Mouse (Mus musculus): ENCODE results near the gene Tekt3. TPM values are rescaled to one million over a fixed set of nuclear protein-coding genes. Genes with fewer than 3 reads are reported as not detected.

Tekt3 gene
- polyA plus RNA-seq, 1 experiment, result not detected

GRCm38 (mm10) chr11:63045771-63046170 lies 15.7 kb upstream of the Tekt3 start:
- peaks cover 18% of the 10 kb centered on the region; the same call in 1 of the 2 replicates for H3K4me1 ChIP-seq (ENCODE audit: control insufficient read depth, insufficient read depth, insufficient read length, low read length)
- WGBS, result 76% methylated on average over 3 of the region's 3 CpGs
- H3K27ac ChIP-seq (ENCODE audit: insufficient read depth, low read depth, low read length), result no peak overlapping the region
- H3K4me3 ChIP-seq (ENCODE audit: low read depth, low read length), result no peak overlapping the region
- no peak for TF ChIP-seq CTCF (IDR thresholded peaks at IDR 0.05; ENCODE audit: extremely low read depth, insufficient read length, insufficient replicate concordance, low read depth, low read length)
- no peak for TF ChIP-seq POLR2A (IDR thresholded peaks at IDR 0.05; ENCODE audit: low read depth, low read length)
- H3K27me3 ChIP-seq (ENCODE audit: control insufficient read depth, insufficient read depth, low read length), result no peaks in the 10 kb centered on the region
- H3K36me3 ChIP-seq (ENCODE audit: control insufficient read depth, insufficient read depth, low read length), result no peaks in the 10 kb centered on the region

- H3K27ac ChIP-seq (ENCODE audit: insufficient read depth, low read depth, low read length), result no peak overlapping the region
- H3K27me3 ChIP-seq (ENCODE audit: control insufficient read depth, insufficient read depth, low read length), result no peaks in the 10 kb centered on the region
- 84% methylated on average over 8 of the region's 8 CpGs for WGBS
- H3K4me3 ChIP-seq (ENCODE audit: low read depth, low read length), result no peak overlapping the region
- peaks cover 20% of the 10 kb centered on the region; the same call in 1 of the 2 replicates for H3K4me1 ChIP-seq (ENCODE audit: control insufficient read depth, insufficient read depth, insufficient read length, low read length)
- TF ChIP-seq POLR2A (IDR thresholded peaks at IDR 0.05; ENCODE audit: low read depth, low read length) (no peak), CTCF (IDR thresholded peaks at IDR 0.05; ENCODE audit: extremely low read depth, insufficient read length, insufficient replicate concordance, low read depth, low read length) (no peak)
- H3K36me3 ChIP-seq (ENCODE audit: control insufficient read depth, insufficient read depth, low read length), result no peaks in the 10 kb centered on the region
These were observed 15.1 kb upstream of the Tekt3 start for GRCm38 (mm10) chr11:63046380-63046779.

- H3K4me1 ChIP-seq (ENCODE audit: control insufficient read depth, insufficient read depth, insufficient read length, low read length), result peaks cover 29% of the 10 kb centered on the region; the same call in 1 of the 2 replicates
- WGBS, result 36% methylated on average over 6 of the region's 6 CpGs
- H3K27ac ChIP-seq (ENCODE audit: insufficient read depth, low read depth, low read length), result peak overlapping the region; percentile 78
- no peaks in the 10 kb centered on the region for H3K36me3 ChIP-seq (ENCODE audit: control insufficient read depth, insufficient read depth, low read length)
- H3K4me3 ChIP-seq (ENCODE audit: low read depth, low read length), result no peak overlapping the region
- no peaks in the 10 kb centered on the region for H3K27me3 ChIP-seq (ENCODE audit: control insufficient read depth, insufficient read depth, low read length)
- TF ChIP-seq CTCF (IDR thresholded peaks at IDR 0.05; ENCODE audit: extremely low read depth, insufficient read length, insufficient replicate concordance, low read depth, low read length) (no peak), POLR2A (IDR thresholded peaks at IDR 0.05; ENCODE audit: low read depth, low read length) (no peak)
These were observed 11.0 kb upstream of the Tekt3 start for GRCm38 (mm10) chr11:63050362-63050932.

- Histone ChIP-seq H3K27me3 (ENCODE audit: control insufficient read depth, insufficient read depth, low read length) (no peaks in the 10 kb centered on the region), H3K27ac (ENCODE audit: insufficient read depth, low read depth, low read length) (peak overlapping the region; percentile 81), H3K4me3 (ENCODE audit: low read depth, low read length) (no peak overlapping the region), H3K4me1 (ENCODE audit: control insufficient read depth, insufficient read depth, insufficient read length, low read length) (peaks cover 31% of the 10 kb centered on the region; the same call in 1 of the 2 replicates), H3K36me3 (ENCODE audit: control insufficient read depth, insufficient read depth, low read length) (no peaks in the 10 kb centered on the region)
- no peak for TF ChIP-seq POLR2A (IDR thresholded peaks at IDR 0.05; ENCODE audit: low read depth, low read length)
- TF ChIP-seq CTCF (IDR thresholded peaks at IDR 0.05; ENCODE audit: extremely low read depth, insufficient read length, insufficient replicate concordance, low read depth, low read length), result no peak
- WGBS, result 77% methylated on average over 7 of the region's 7 CpGs
These were observed 10.4 kb upstream of the Tekt3 start for GRCm38 (mm10) chr11:63051041-63051440.

GRCm38 (mm10) chr11:63051996-63052395 lies 9.5 kb upstream of the Tekt3 start:
- no peak for TF ChIP-seq CTCF (IDR thresholded peaks at IDR 0.05; ENCODE audit: extremely low read depth, insufficient read length, insufficient replicate concordance, low read depth, low read length)
- no peak for TF ChIP-seq POLR2A (IDR thresholded peaks at IDR 0.05; ENCODE audit: low read depth, low read length)
- H3K27ac ChIP-seq (ENCODE audit: insufficient read depth, low read depth, low read length), result no peak overlapping the region
- 95% methylated on average over 10 of the region's 10 CpGs for WGBS
- H3K4me3 ChIP-seq (ENCODE audit: low read depth, low read length), result no peak overlapping the region
- H3K4me1 ChIP-seq (ENCODE audit: control insufficient read depth, insufficient read depth, insufficient read length, low read length), result peaks cover 31% of the 10 kb centered on the region; the same call in 1 of the 2 replicates
- no peaks in the 10 kb centered on the region for H3K36me3 ChIP-seq (ENCODE audit: control insufficient read depth, insufficient read depth, low read length)
- no peaks in the 10 kb centered on the region for H3K27me3 ChIP-seq (ENCODE audit: control insufficient read depth, insufficient read depth, low read length)

- H3K27ac ChIP-seq (ENCODE audit: insufficient read depth, low read depth, low read length), result peak overlapping the region; percentile 45
- no peak overlapping the region for H3K4me3 ChIP-seq (ENCODE audit: low read depth, low read length)
- no peaks in the 10 kb centered on the region for H3K36me3 ChIP-seq (ENCODE audit: control insufficient read depth, insufficient read depth, low read length)
- WGBS, result 66% methylated on average over 7 of the region's 7 CpGs
- peaks cover 18% of the 10 kb centered on the region; the same call in 1 of the 2 replicates for H3K4me1 ChIP-seq (ENCODE audit: control insufficient read depth, insufficient read depth, insufficient read length, low read length)
- TF ChIP-seq POLR2A (IDR thresholded peaks at IDR 0.05; ENCODE audit: low read depth, low read length), result no peak
- TF ChIP-seq CTCF (IDR thresholded peaks at IDR 0.05; ENCODE audit: extremely low read depth, insufficient read length, insufficient replicate concordance, low read depth, low read length), result no peak
- H3K27me3 ChIP-seq (ENCODE audit: control insufficient read depth, insufficient read depth, low read length), result no peaks in the 10 kb centered on the region
These were observed 5.9 kb upstream of the Tekt3 start for GRCm38 (mm10) chr11:63055596-63055995.

- Histone ChIP-seq H3K4me3 (ENCODE audit: low read depth, low read length) (no peak overlapping the region), H3K27ac (ENCODE audit: insufficient read depth, low read depth, low read length) (no peak overlapping the region), H3K4me1 (ENCODE audit: control insufficient read depth, insufficient read depth, insufficient read length, low read length) (peaks cover 10% of the 10 kb centered on the region; the same call in 1 of the 2 replicates), H3K27me3 (ENCODE audit: control insufficient read depth, insufficient read depth, low read length) (no peaks in the 10 kb centered on the region), H3K36me3 (ENCODE audit: control insufficient read depth, insufficient read depth, low read length) (no peaks in the 10 kb centered on the region)
- WGBS, result 74% methylated on average over 5 of the region's 5 CpGs
- TF ChIP-seq CTCF (IDR thresholded peaks at IDR 0.05; ENCODE audit: extremely low read depth, insufficient read length, insufficient replicate concordance, low read depth, low read length), result no peak
- TF ChIP-seq POLR2A (IDR thresholded peaks at IDR 0.05; ENCODE audit: low read depth, low read length), result no peak
These were observed 3.0 kb upstream of the Tekt3 start for GRCm38 (mm10) chr11:63058375-63058952.
